Mouse (Mus musculus): ENCODE measurements around the gene Slc29a4. TPM values are rescaled to one million over a fixed set of nuclear protein-coding genes. Genes with fewer than 3 reads are reported as not detected.

Slc29a4 gene
- polyA plus RNA-seq, 1 experiment: 0.75 TPM

Other genes starting within 250 kb of the Slc29a4 start
- gene Ap5z1, start 228.6 kb upstream of the Slc29a4 start, polyA plus RNA-seq (2012; ENCODE audit: insufficient read depth, insufficient read length, missing spikeins): 3.4 and 5.6 TPM in 2 replicates
- gene Papolb, start 162.4 kb upstream of the Slc29a4 start, polyA plus RNA-seq (2012; ENCODE audit: insufficient read depth, insufficient read length, missing spikeins): not detected in 2 replicates
- 3.4 and 11.7 TPM in 2 replicates for gene Radil, start 141.4 kb upstream of the Slc29a4 start, polyA plus RNA-seq (2012; ENCODE audit: insufficient read depth, insufficient read length, missing spikeins)
- 1.3 and 3.4 TPM in 2 replicates for gene Mmd2, start 83.7 kb upstream of the Slc29a4 start, polyA plus RNA-seq (2012; ENCODE audit: insufficient read depth, insufficient read length, missing spikeins)
- gene Wipi2, start 64.8 kb upstream of the Slc29a4 start, polyA plus RNA-seq (2012; ENCODE audit: insufficient read depth, insufficient read length, missing spikeins): 43.7 and 46.5 TPM in 2 replicates
- 10.6 and 13.2 TPM in 2 replicates for gene Tnrc18, start 125.2 kb downstream of the Slc29a4 start, polyA plus RNA-seq (2012; ENCODE audit: insufficient read depth, insufficient read length, missing spikeins)
- gene Fbxl18, start 202.9 kb downstream of the Slc29a4 start, polyA plus RNA-seq (2012; ENCODE audit: insufficient read depth, insufficient read length, missing spikeins): 2.7 and 2.9 TPM in 2 replicates
- 1,228 and 1,297 TPM in 2 replicates for gene Actb, start 214.2 kb downstream of the Slc29a4 start, polyA plus RNA-seq (2012; ENCODE audit: insufficient read depth, insufficient read length, missing spikeins)

Data from brown adipose tissue, adult 24 weeks (tissue).